Mouse (Mus musculus) 3T3-L1 (cell line): ENCODE measurements around the gene Rbm20.

Source experiments
- DNase-seq: peaks from one replicate; pipeline ENCODE4 v3.0.0-alpha.2; 2015; ENCODE audit warnings: low read depth, low spot score

Gene Rbm20

DNA sequence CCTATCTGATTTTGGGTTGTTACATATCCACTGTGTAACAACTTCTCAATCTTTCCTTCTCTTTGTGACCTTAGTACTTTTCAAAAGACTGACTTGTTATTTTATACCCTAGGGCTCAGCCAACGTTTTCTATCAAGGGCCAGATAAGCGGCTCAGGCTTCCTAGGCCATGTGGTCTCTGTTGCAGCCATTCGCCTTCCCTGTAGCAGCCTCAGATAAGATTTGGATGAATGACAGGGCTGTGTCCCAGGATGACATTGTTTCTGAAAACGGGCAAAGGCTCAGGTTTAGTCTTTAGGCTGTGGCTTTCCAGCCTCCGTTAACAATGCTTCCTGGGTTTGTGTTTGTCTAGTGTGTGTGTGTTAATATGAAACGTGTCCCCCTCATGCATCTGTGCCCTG is 36.3 kb downstream of the Rbm20 start:
- no peak for DNase-seq

DNA sequence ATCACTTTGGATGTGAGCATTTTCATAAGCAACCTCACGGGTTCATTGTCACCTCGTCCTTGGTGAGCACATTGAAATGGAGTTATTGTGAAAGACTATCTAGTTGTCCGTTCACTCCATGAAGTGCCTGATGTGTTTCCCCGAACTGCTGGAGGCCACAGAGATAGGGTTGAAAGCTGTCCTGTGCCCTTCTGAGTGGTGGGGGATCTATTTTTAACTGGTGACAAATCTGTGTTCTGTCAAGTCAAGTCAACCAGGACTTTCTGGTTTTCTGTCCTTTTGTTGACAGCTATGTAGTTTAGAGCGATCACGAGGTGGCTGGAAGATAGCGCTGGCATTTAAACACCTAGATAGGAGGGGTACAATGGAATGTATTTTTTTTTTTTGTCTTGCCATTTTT is 39.4 kb downstream of the Rbm20 start:
- no peak for DNase-seq

DNA sequence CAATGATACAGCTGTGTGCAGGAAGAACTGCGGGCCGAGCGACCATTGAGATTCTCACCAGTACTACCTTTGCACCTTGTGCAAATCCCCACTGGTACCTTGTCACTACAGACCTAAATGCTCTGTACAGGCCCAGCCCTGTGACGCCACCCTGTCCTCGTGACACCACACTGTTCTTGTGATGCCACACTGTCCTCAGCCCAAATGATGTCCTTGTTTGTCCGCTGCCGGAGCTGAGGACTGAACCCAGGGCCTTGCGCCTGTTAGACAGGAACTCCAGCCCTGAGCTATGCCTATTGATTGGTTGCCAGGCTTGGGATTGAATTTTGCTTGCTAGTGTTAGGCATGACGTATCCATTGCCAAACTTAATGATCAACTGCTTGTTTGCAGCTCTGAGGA is 40.3 kb downstream of the Rbm20 start:
- DNase-seq: no peak

DNA sequence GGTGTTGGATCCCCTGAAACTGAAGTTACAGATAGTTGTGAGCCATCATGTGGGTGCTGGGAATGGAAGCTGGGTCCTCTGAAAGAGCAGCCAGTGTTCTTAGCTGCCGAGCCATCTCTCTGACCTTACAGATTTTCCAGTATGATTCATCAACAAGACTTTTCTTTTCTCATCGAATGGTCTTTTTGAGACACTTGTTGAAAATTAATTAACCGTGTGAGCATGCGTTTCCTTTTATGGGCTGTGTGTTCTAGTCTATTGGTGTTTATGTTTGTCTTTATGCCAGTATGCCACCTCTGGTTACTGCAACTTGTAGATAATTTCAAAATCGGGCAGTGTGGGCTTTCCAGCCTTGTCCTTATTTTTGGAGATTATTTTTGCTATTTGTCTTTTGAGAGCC is 45.1 kb downstream of the Rbm20 start:
- no peak for DNase-seq

DNA sequence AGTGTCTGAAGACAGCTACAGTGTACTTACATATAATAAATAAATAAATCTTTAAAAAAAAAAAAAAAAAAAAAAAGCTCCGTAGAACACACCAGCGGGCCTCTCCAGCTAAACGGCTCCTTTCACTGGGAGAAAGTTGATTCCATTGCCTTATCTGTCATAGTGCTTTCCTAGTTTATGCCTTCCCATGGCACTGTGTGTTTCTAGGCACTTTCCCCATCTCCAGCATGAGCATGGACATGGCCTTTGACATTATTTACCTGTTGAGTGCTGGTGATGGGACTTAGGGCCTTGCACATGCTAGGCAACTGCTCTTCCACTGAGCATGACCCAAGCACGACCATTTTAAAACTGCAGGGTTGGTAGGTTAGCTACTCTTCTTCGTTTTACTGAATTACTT is 46.9 kb downstream of the Rbm20 start:
- DNase-seq: no peak

DNA sequence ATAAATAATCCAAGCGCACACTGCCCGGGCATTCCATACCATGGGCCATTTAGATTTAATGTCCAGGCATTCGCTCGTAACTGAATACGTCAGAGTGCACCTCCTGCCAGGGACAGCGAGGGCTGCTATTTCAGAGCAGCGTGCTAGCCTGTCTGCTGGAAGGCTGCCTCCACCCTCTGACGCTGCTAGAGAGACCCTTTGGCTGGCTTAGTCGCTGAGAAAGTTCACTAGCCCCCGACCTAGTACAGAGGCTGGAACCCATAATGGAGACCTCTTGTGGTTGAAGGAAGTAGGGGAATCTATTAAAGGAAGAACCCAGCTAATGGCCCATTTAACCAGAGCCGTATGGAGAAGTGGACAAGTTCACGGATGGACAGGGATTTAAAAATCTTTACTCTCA is 49.2 kb downstream of the Rbm20 start:
- no peak for DNase-seq

DNA sequence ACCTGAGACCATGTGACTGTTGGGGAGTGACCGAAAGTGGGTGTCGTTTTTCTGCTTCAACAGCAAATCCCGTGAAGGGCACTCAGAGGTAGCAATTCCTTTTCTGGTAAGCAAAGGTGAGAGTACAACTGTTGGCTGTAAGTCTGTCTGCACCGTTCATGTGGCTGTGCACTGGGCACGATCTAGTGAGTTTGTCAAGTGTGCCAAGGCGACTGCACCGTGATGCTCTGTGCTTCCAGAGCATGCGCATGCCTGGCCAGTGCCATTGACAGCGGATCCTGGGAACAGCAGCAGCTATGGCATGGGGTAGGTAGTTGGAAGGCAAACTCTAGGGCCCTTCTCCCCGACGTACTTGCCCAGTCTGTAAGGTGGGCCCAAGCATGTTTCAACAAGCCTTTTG is 49.6 kb downstream of the Rbm20 start:
- no peak for DNase-seq

DNA sequence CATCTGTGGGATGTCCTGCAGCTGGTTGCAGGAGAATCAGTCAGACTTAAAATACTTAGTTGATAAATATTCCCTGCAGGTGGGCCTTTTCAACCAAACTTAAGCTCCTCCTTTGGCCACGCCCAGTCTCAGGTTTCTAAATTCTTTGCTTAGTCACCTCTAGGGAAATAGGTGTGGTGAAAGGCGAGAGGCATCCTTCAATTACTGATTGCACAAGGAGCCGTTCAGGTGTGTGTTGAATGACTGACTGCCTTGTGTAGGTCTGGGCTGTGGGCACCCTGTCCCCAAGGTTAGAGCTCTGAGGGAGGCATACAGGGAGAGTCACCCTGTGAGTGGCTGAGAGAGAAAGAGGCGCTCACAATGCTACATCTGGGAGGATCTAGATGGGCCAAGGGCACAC is 50.2 kb downstream of the Rbm20 start:
- DNase-seq: no peak

DNA sequence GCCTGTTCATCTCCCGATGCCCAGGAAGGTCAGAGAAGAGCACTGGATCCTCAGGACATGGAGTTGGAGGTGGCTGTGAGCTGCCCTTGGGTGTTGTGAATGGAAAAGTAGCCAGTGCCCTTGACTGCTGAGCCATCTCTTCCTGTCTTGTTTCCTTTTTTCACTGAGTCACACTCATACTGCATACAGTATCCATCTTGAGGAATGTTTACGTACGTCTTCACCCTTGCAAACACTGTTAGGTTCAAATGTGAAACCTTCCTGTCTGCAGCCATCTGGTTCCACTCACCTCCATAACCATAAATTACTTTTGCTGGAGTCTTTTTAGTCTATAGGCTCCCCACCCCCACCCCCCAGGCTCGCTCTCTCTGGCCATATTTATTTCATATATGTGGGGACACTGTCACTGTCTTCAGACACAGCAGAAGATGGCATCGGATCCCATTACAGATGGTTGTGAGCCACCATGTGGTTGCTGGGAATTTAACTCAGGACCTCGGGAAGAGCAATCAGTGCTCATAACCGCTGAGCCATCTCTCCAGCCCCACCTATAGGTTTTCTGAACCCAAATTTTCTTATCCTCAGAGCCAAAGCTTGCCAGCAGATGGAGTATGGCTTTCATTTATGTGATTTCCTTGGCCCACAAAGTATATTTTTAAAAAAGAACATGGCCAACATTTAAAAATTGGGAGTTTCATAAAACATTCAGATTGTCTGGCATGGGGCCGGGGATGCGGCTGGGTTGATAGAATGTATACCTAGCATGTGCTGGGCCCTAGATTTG is 51.0 kb downstream of the Rbm20 start:
- peak; percentile 72 for DNase-seq

DNA sequence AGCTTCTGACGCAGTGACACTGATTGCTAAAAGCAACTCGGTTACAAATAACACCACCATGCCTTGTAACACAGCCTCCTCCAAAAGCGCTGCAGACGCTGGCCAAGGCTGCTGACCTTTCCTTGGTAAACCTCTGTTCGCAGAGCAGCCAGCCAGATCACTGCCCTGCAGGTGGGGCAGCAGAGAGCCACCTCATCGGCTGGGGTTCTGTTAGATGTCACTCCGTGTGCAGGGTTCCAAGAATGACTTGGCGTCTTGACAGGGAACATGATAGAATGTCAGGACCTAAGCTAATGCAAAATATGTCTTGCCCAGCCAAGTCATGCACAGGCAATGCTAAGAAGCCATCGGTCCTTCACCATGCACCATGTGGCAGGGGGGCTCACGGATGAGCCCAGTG is 52.8 kb downstream of the Rbm20 start:
- DNase-seq: no peak

DNA sequence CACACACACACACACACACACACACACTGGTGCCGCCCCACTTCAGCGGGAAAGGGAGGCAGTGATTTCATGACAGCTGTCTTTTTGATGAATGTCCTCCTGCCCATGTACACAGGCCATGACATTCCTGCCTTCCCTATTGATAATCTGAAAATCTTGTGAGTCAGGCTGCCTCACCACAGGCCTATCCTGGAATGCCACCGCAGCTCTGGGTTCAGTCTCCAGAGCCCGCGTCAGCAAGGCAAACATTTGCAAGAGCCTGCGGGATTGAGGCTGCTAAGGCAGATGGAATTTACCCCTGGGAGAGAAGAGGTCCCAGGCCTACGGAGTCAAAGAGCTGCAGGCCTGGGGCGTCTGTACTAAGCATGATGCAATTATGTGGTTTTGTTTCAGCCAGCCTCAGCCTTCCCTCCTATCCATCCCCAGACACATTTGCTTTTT is 54.7 kb downstream of the Rbm20 start:
- DNase-seq: peak; percentile 100

DNA sequence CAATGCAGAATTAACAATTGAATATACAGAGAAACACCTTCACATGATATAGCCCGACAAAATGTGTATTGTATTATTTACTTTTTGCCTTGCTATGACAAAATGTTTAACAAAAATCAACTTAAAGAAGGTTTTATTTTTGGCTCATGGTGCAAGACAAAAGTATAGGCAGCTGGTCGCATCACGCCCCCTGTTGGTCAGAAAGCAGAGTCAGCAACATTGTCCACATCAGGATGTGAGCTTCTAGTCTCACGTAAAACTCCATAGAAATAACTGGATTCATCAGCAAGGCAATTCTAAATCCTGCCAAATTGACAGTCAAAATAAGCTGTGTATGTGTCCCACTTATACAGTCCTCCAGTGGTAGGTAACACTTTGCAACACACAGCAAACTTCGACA is 57.7 kb downstream of the Rbm20 start:
- DNase-seq: no peak

DNA sequence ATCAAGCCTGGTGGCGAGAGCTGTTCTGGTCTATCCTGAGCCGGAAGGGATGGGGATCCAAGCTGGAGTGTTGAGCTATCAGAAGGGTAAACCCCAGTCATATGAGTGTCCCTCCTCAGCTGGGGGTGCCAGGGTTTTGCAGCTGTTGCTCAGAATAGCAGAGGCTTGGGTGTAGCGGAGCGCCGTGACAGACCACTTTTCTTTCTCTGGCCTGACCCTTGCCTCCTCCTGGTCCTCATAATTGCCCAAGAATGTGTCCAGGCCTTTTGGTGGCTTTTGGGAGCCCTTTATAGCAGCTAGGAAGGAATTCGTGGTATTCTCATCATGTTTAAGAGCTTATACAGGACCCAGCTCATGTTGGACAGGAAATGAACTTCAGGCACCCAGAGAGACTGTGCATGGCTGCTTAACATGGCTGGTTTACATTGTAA is 61.6 kb downstream of the Rbm20 start:
- DNase-seq: peak; percentile 43

DNA sequence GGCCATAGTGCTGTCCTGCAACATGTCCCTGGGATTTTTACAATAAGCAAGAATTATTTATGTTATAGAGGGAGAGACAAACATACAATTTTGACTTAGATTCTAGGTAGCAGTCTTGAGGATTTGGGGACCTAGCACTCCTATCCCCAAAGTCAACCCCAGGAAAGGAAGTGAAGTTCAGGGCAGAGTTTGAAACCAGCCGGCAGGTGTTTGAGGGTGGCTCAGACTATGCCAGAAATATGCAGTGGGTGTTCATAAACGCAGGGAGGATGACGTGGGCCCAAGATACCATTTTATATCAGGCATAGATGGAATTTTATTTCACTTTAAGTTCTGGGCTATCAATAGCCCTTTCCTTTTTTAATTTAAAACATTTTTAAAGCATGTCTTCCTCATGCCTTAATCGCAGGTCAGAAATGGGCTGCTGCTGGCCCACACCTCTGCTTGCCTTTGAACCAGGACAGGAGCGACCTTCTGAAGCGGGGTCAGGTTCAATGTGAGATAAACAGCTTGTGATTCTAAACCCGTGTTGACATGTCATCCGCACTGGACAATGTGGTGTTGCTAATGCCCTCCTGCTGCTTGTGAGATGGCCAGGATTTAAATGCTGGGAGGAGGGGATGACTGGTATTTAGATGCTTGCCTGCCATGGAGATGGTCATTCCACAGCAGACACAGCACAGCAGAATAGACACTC is 62.6 kb downstream of the Rbm20 start:
- no peak for DNase-seq

DNA sequence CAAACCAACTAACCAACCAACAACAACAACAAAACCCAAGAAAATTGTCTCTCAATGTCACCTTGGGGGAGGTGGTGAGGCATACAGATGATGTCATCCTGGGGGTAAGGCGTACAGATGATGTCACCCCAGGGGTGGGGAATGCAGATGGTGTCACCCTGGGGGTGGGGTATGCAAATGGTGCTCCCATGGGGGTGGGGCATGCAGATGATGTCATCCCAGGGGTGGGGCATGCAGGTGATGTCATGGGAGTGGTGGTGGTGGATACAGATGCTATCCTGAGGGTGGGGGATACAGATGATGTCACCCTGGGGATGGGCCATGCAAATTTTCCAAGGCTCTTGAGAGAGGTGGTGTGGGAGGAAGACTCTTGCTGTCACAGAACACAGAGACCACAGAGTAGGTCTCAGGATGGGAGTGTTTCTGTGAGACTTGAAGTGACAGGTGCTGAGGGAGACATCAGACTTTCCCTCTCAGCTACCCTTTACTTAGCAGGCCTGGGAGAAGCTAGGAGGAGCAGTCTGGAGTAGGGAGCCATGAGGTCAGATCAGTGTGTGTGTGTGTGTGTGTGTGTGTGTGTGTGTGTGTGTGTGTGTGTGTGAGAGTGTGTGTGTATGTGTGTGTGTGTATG is 63.8 kb downstream of the Rbm20 start:
- DNase-seq: no peak

DNA sequence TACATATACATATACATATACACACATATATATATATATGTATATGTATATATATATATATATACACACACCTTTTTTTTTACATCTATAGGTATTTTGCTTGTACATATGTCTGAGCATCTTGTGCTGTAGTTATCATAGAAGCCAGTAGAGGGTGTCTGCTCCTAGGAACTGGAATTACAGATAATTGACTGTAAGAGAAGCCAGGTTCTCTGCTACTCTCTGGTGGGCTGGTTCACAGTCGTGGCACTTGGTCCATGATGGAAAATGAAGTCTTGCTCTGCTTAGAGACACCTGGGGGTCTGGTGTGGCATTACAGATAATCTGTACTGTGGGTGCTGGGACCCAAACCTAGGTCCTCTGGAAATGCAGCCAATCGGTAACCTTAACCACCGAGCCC is 64.8 kb downstream of the Rbm20 start:
- DNase-seq: peak; percentile 71

DNA sequence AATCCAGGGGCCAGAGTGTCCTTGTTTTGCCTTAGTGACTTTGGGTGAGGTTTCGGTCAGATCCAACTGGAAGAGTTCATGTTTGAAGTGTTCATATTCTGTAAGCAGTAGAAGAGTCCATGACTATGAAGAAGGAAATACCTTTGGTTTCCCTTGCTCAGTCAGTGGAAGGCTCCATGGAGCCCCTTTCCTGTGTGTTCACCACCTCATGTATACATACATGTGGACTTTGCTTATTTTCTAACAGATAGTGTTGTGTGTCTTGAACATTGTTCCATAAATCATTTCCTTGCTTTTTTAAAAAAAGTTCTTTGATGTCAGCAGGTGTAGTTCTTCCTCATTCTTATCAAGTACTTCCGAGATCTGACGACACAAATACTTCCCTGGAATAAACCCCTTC is 68.2 kb downstream of the Rbm20 start:
- no peak for DNase-seq

DNA sequence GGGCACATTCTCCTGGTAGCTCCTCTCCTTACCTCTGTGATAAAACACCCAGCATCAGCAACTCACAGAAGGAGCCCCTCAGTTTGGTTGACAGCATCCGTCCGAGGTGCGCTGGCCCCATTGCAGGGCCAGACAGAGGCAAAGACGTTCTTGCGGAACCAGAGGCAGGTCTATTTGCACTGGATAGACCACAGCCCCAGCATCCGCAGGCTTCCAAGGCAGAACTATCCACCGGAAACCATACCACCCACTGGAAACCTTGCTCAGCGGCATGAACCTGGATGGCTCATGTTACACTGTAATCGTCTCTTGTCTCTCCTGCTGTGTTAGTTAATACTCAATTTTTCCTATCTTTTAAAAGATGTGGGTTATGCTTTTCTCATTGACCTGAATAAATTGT is 69.0 kb downstream of the Rbm20 start:
- DNase-seq: no peak

DNA sequence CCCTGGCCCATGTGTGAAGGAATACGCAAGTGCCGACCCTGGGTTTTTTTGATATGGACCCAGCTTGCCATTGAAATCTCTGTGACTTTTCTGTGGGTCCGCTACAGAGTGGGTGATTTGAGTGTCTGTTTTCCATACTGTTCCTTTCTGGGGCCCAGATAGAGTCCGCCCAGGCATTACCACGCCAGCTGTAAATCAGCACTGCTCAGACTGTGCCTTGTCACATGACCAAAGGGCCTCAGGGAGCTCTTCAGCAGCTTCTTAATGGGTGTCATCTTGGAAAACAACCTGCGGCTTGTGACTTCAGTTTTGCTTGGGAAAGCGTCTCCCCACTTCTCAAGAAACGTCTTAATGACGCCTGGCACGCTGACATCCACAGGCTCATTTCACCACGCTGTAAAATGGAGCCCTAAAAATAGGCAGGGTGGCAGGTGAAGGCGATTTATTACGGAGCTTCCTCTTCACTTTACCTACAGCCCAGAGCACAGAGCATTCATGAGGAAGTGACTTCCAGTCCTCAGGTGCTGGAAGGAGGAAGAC is 71.2 kb downstream of the Rbm20 start:
- DNase-seq: no peak

DNA sequence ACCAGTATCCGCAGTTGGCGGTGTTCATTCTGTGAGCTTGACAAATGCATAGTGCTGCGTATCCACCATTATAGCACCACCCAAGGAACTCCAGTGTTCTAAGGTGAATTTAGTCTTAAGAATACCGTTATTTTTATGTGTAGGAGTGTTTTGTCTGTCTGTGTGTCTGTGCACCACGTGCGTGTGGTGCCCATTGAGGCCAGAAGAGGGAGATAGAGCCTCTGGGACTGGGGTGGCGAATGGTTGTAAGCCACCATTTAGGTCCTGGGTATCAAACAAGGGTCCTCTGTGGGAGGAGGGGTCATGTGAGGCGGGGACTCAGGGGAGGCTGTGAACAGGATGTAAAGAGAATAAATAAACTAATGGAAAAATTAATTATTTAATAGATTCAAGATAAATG is 72.2 kb downstream of the Rbm20 start:
- DNase-seq: no peak

DNA sequence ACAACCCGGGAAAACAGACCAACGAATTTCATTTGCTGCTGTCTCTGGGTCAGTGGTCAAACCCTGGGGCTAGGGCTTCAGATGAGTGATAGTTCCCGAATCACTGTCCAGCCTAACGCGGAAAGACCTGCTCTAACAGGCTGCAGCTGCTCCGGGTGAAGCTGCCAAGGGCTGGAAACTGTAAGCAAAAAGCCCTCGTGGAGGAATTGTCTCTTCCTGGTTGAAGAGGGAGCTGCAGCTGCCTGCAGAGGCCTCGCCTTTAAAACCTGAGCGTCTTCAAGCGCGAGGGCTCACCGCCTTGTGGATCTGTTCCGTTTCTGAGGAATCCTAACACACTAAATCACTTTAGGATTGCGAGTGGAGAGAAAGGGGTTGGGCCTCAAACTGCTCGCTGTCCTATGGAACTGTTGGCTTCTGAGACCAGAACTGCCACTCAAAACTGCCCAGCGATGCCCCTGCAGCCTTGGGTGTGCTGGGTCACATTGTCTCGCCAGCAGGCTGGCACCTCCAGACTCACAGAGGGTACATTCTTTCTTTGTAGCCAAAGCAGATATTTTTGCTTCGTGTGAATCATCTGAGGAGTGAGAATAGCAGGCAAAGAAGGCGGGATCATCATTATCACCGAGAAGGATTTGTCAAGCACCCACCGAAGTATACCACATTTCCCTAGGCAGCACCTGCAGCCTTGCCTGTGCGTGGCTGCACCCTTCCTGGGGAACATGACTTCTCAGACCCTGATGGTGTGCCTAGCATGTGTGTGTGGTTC is 74.5 kb downstream of the Rbm20 start:
- DNase-seq: no peak

DNA sequence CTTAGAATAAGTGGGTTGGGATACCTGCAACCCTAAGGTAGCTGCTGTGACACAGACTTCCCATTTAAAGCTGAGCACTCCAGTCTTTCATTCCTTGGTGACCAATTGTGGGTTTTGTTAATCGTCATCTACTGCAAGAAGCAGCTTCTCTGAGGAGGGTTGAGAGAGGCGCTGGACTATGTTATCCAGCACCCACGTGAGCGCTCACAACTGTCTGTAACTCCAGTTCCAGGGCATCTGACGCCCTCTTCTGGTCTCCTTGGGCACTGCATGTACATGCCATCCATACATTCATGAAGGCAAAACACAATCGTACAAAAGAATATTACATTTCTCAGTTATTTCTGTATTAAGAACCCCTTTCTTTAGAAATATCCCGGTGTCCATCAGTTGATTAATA is 75.9 kb downstream of the Rbm20 start:
- DNase-seq: no peak
